ENCODE assay signal across 8 mouse cellular contexts in the genomic region with DNA sequence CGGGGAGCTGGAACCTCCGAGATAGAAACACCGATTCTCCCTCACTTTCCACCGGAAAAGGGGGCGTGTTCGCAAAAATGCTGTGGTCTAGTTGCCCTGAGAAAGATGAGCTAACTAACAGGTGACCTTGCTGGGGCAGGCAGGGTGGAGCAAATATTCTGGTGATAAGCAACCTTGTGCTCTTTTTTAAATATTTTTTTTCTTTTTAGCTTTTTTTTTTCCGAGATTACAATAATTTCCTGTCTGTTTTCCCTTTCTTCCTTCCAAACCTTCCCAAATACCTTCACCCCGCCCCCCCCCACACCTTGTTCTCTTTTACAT. TPM values are rescaled to one million over a fixed set of nuclear protein-coding genes. Genes with fewer than 3 reads are reported as not detected.
DNase-seq lines count a peak whose midpoint lies in the region; ATAC-seq and TF ChIP-seq lines count a peak whose summit lies in the region.

No protein-coding gene starts in this region.

- ATAC-seq in embryonic facial prominence, embryonic 14.5 days (ENCODE audit: low read depth) = no peak
- ATAC-seq in intestine, postnatal 0 days = peak; percentile 21; the same call in 1 of the 2 replicates
- ATAC-seq in neural tube, embryonic 13.5 days (ENCODE audit: low read depth) = no peak; the same call in 1 of the 2 replicates

- peaks cover 7% of the 10 kb centered on the region; the same call in 1 of the 2 replicates for H3K4me1 ChIP-seq in embryonic facial prominence, embryonic 14.5 days (ENCODE audit: control insufficient read depth, insufficient read depth, low read length)
- H3K4me1 ChIP-seq in intestine, postnatal 0 days (replicated peaks; ENCODE audit: control insufficient read depth, insufficient read depth, low read length) = no peaks in the 10 kb centered on the region
- peaks cover 9% of the 10 kb centered on the region for H3K4me1 ChIP-seq in neural tube, embryonic 13.5 days (replicated peaks)

- H3K4me2 ChIP-seq in embryonic facial prominence, embryonic 14.5 days (ENCODE audit: low read depth, low read length) = peak overlapping the region; percentile 100
- H3K4me2 ChIP-seq in intestine, postnatal 0 days (replicated peaks; ENCODE audit: low read depth) = peak overlapping the region; percentile 91
- peak overlapping the region; percentile 97 for H3K4me2 ChIP-seq in neural tube, embryonic 13.5 days

- peak overlapping the region; percentile 68 for H3K4me3 ChIP-seq in embryonic facial prominence, embryonic 14.5 days (ENCODE audit: low read depth, low read length)
- peak overlapping the region; percentile 64 for H3K4me3 ChIP-seq in intestine, postnatal 0 days (ENCODE audit: low read depth, low read length)
- H3K4me3 ChIP-seq in neural tube, embryonic 13.5 days = peak overlapping the region; percentile 79

- DNase-seq in layer of hippocampus, adult 9-11 months = peak; percentile 13
- no peak for DNase-seq in layer of hippocampus, postnatal 10 days (ENCODE audit: low spot score in 2 of 2)
- DNase-seq in embryonic facial prominence, embryonic 14.5 days (ENCODE audit: low spot score) = no peak
- no peak for DNase-seq in cerebellum, postnatal 14 days
- DNase-seq in T-cell, adult 2 months (ENCODE audit: low spot score) = no peak
- no peak for DNase-seq in gastrocnemius, postnatal 4 days (ENCODE audit: low spot score in 2 of 2)

- no peaks in the 10 kb centered on the region for H3K9me3 ChIP-seq in embryonic facial prominence, embryonic 14.5 days (ENCODE audit: control insufficient read depth, low read length)
- H3K9me3 ChIP-seq in intestine, postnatal 0 days (ENCODE audit: control insufficient read depth) = no peaks in the 10 kb centered on the region
- no peaks in the 10 kb centered on the region for H3K9me3 ChIP-seq in neural tube, embryonic 13.5 days

- no peak for TF ChIP-seq CTCF in intestine, postnatal 0 days (IDR thresholded peaks at IDR 0.05; ENCODE audit: low read depth)

- H3K36me3 ChIP-seq in embryonic facial prominence, embryonic 14.5 days (ENCODE audit: control insufficient read depth, insufficient read depth, low read length) = no peaks in the 10 kb centered on the region
- no peaks in the 10 kb centered on the region for H3K36me3 ChIP-seq in intestine, postnatal 0 days (ENCODE audit: control insufficient read depth, insufficient read depth)
- H3K36me3 ChIP-seq in neural tube, embryonic 13.5 days = no peaks in the 10 kb centered on the region

- peak overlapping the region; percentile 55 for H3K9ac ChIP-seq in embryonic facial prominence, embryonic 14.5 days (ENCODE audit: low read depth, low read length)
- H3K9ac ChIP-seq in intestine, postnatal 0 days (ENCODE audit: low read depth, low read length) = peak overlapping the region; percentile 70
- peak overlapping the region; percentile 58 for H3K9ac ChIP-seq in neural tube, embryonic 13.5 days

- 17% methylated on average over 8 of the region's 8 CpGs for WGBS in embryonic facial prominence, embryonic 14.5 days
- 10% methylated on average over 8 of the region's 8 CpGs for WGBS in intestine, postnatal 0 days
- 17% methylated on average over 8 of the region's 8 CpGs for WGBS in neural tube, embryonic 13.5 days

- peaks cover 19% of the 10 kb centered on the region for H3K27me3 ChIP-seq in embryonic facial prominence, embryonic 14.5 days (replicated peaks; ENCODE audit: control insufficient read depth, insufficient read depth, low read length)
- no peaks in the 10 kb centered on the region for H3K27me3 ChIP-seq in intestine, postnatal 0 days (replicated peaks; ENCODE audit: control insufficient read depth, insufficient read depth, low read length)
- peaks cover 24% of the 10 kb centered on the region for H3K27me3 ChIP-seq in neural tube, embryonic 13.5 days

- H3K27ac ChIP-seq in embryonic facial prominence, embryonic 14.5 days (replicated peaks; ENCODE audit: low read depth, low read length) = no peak overlapping the region
- peak overlapping the region; percentile 84; the same call in 1 of the 2 replicates for H3K27ac ChIP-seq in intestine, postnatal 0 days (ENCODE audit: low read depth, low read length)
- no peak overlapping the region for H3K27ac ChIP-seq in neural tube, embryonic 13.5 days (replicated peaks)

RNA-seq across cellular contexts. Expression of a gene that starts 0.4 kb away (rescaled TPM):
- 1 to 10 TPM in 1 of 2 experiments, under 1 TPM in 1; 0.80 to 1.0 TPM for total RNA-seq in layer of hippocampus, postnatal 10 days (2021)
- polyA plus RNA-seq in embryonic facial prominence, embryonic 14.5 days (2014; fragmentation: Nextera tagmentation; extraction: Ambion mirVana) = 2.1 and 2.3 TPM in 2 replicates
- polyA plus RNA-seq in intestine, postnatal 0 days (2015; fragmentation: Nextera tagmentation; extraction: Ambion mirVana) = 33.5 and 37.1 TPM in 2 replicates
- polyA plus RNA-seq in neural tube, embryonic 13.5 days (2015; fragmentation: Nextera tagmentation; extraction: Ambion mirVana) = 2.1 and 2.6 TPM in 2 replicates
- 1 to 10 TPM; 2.5 to 2.7 TPM for total RNA-seq in gastrocnemius, postnatal 4 days (2021)
